8 mouse cellular contexts compared by ENCODE assay signal in genomic region chr15:97291291-97292050, GRCm38 (mm10). TPM values are rescaled to one million over a fixed set of nuclear protein-coding genes. Genes with fewer than 3 reads are reported as not detected.
A peak's percentile ranks its signal among the peaks of the same experiment; 100 is the strongest.
DNase-seq lines count a peak whose midpoint lies in the region.

No protein-coding gene starts in this region.

- DNase-seq in right cerebral cortex, postnatal 25 days: peak; percentile 26
- DNase-seq in right cerebral cortex, postnatal 10 days (ENCODE audit: low spot score in 2 of 2): no peak
- peak; percentile 22 to 40 for DNase-seq in gastrocnemius, adult 8-10 months (ENCODE audit: low spot score in 2 of 2)
- peak; percentile 54 to 67 for DNase-seq in kidney, postnatal 25 days
- DNase-seq in ovary, adult 18-20 months (ENCODE audit: low spot score): no peak
- no peak for DNase-seq in spleen, postnatal 4 days (ENCODE audit: low spot score in 2 of 2)
- DNase-seq in cerebellum, postnatal 14 days: no peak
- DNase-seq in urinary bladder, postnatal 25 days (ENCODE audit: low spot score): no peak

RNA-seq across cellular contexts. Expression of gene Amigo2, which starts 44.4 kb away (rescaled TPM):
- total RNA-seq in gastrocnemius, adult 8-10 months (2022): 1 to 10 TPM in 3 of 4 experiments, under 1 TPM in 1; 0.82 to 1.9 (median 1.7) TPM

RNA-seq across cellular contexts. Expression of gene Pced1b, which starts 44.6 kb away (rescaled TPM):
- total RNA-seq in gastrocnemius, adult 8-10 months (2022): 1 to 10 TPM in 1 of 4 experiments, under 1 TPM in 3; 0.51 to 1.6 (median 0.81) TPM

Comparison
In these comparisons a context has a peak if more than half of its experiments do, and no peak if none do; other contexts are left out.
1. DNase-seq: peak in right cerebral cortex, postnatal 25 days (single experiment), gastrocnemius, adult 8-10 months (2 of 2) and kidney, postnatal 25 days (2 of 2); none in right cerebral cortex, postnatal 10 days (0 of 2), ovary, adult 18-20 months (single experiment), spleen, postnatal 4 days (0 of 2), cerebellum, postnatal 14 days (0 of 2) and urinary bladder, postnatal 25 days (single experiment).